Mouse (Mus musculus): ENCODE measurements at regions not wholly inside any gene's neighbourhood (a gene's known extent, or its start where the extent isn't known, plus 50 kb on each side); places are given as distances from the start of the nearest gene placed in this dataset.

DNA sequence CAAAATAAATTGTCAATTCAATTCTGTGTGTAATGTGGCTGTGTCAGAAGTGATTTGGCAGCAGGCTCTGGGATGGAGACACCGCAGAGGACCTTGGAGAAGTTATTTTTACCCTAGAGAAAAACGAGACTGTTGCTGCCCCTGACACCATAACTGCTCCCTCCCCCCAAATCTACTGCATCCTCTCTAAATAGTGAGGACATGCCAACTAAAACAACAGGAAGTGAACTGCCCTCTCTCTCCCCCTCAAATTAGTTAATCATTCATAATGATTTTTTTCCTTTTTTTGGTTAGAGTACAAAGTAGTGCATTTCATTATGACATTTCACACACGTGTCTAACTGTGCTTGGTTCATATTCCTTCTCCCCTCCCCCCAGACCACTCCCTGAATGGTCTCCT is 55.6 kb upstream of the Pias1 start:
- no peak for DNase-seq (ENCODE audit: extremely low spot score)

DNA sequence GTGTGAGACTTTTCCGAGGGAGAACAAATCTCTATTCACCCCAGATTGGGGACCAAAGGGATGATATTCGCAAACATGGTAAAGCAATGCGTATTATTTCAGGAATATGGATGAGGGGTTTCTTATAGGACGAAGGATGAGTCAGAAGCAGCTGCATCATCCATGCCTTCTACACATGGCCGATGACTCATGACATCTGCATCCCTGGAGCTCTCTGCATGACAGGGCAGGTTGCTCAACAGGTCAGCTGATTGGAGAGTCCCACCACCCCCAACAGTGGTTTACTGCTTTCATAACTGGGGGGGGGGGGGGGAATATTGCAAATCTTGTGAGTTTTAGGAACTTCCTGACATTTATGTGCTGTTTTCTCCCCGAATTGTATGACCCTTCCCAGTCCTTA is 50.3 kb upstream of the Pias1 start:
- no peak for DNase-seq (ENCODE audit: extremely low spot score)
